Mouse (Mus musculus) bone marrow, adult 2 months (tissue): ENCODE data around the gene Gatm. TPM values are rescaled to one million over a fixed set of nuclear protein-coding genes. Genes with fewer than 3 reads are reported as not detected.

ENCODE experiments used
- H3K27ac ChIP-seq: fragments of 200-500 bp; 2 replicates; pipeline ENCODE4 v1.5.1; 2012; ENCODE audit warnings: low read depth, mild to moderate bottlenecking, control low read depth, inconsistent platforms, low read length; ENCODE audit not compliant: control insufficient read depth, poor library complexity, insufficient read depth
- H3K4me1 ChIP-seq: fragments of 200-500 bp; 2 replicates; pipeline ENCODE4 v1.6.1; 2011; ENCODE audit warnings: low read length; ENCODE audit not compliant: control insufficient read depth, insufficient read depth
- H3K4me3 ChIP-seq: fragments of 200-500 bp; replicated peaks from 2 replicates; pipeline ENCODE3; 2011; ENCODE audit warnings: mild to moderate bottlenecking, low read depth, low read length, control low read depth; ENCODE audit not compliant: control insufficient read depth
- CTCF ChIP-seq: fragments of 200-500 bp; IDR thresholded peaks from 2 replicates; pipeline ENCODE4 v1.5.1; 2011; ENCODE audit warnings: low read length, control low read depth; ENCODE audit not compliant: control insufficient read depth, insufficient read depth
- POLR2A ChIP-seq: fragments of 200-500 bp; IDR thresholded peaks from 2 replicates; pipeline ENCODE4 v1.6.1; 2011; ENCODE audit warnings: low read depth, mild to moderate bottlenecking, control low read depth, low read length, borderline replicate concordance; ENCODE audit not compliant: control insufficient read depth
- WGBS: fragments of 180-500 bp; shearing (Covaris S2); methylation state at CpG from one replicate; pipeline ENCODE4 v1.1.7; 2018; 5-methylcytosine and 5-hydroxymethylcytosine counted together
- polyA plus RNA-seq: library from polyadenylated mRNA; stranded (reverse); fragments of >200 nt; gene quantifications from 2 replicates; pipeline ENCODE4 v1.2.4, GENCODE M21; 2011; ENCODE audit warnings: low replicate concordance; ENCODE audit not compliant: missing spikeins, insufficient read depth, insufficient read length

Gatm gene
- polyA plus RNA-seq, 1 experiment: 19.8 TPM

DNA sequence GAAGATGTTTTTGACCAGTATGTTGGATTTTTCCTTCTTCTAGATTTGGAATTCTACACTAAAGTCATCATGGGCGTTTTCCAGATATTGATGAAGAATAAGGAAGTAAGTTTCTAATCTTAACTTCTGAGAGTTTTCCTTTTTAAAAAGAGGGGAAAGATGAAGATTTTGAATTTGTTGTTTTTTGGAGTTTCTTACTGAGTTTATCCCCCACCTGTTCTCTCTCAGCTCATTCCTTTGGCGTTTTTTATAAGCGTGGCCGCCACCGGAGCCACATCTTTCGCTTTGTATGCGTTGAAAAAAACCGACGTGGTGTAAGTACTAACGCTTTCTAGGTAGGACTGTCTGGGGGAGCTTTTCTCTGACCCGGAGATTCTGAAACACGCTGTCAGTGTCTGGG, 26.9 kb upstream of the Gatm start:
- H3K4me1 ChIP-seq: no peaks in the 10 kb centered on the region
- WGBS: 31% methylated on average over 12 of the region's 12 CpGs
- no peak for TF ChIP-seq CTCF
- TF ChIP-seq POLR2A: no peak
- peak overlapping the region; percentile 43 for H3K4me3 ChIP-seq
- H3K27ac ChIP-seq: 0 out of 2 replicates have a peak overlapping the region, but pooled peaks have one; percentile 5

DNA sequence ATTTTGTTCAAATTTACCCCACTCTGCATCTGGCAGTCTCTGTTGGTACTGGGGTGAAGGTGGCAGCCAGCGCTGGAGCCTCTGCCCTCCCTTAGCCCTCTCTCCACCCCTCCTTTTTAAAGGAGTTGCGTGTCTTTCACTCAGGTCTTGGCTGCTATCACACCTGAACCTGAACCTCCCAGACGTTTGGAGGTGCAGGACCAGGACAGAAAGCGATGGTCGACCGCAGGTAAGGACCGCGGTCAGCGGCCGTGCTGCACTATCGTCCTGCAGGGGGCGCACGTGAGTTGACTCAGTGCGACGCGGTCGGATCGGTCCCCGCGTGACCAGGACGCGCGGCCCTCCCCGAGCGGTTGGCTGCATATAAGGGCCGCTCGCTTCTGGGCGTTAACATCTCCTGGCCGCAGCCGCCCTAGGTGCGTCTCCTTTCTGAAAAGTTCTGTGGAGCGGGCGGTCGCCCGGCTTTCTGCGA, 26.5 kb upstream of the Gatm start:
- Histone ChIP-seq H3K4me3 (peak overlapping the region; percentile 34), H3K4me1 (no peaks in the 10 kb centered on the region), H3K27ac (0 out of 2 replicates have a peak overlapping the region, but pooled peaks have one; percentile 5)
- WGBS: 2% methylated on average over 36 of the region's 36 CpGs
- TF ChIP-seq POLR2A: peak; percentile 39; the same call in 1 of the 2 replicates
- TF ChIP-seq CTCF: peak; percentile 92

DNA sequence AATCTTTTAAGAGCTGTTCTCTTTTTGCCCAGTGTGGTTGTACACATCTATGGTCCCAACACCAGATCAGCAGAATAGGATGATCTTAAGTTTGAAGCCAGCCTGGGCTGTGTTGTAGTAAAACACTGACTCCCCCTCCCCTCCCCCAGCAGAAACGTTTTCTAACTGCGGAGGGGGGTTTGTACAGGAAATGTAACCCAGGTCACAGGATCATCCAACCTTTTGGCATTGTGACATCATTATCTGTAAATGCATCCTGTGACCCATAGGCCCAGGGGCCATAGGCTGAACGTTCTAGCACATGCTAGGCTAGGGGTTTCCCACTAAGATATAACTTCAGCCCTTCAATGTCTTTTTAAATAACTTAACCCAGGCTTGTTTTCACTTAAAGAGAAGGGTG, 25.6 kb upstream of the Gatm start, which contains the start of gene AA467197:
Gene AA467197 (plus strand): TSS at position 301 of the 400 bp plus-strand sequence.
- TF ChIP-seq POLR2A: no peak
- no peak for TF ChIP-seq CTCF
- no peaks in the 10 kb centered on the region for H3K4me1 ChIP-seq
- H3K4me3 ChIP-seq: peak within 1 kb of the TSS; percentile 34
- 38% methylated on average over 3 of the region's 3 CpGs for WGBS
- H3K27ac ChIP-seq: 0 out of 2 replicates have a peak within 1 kb of the TSS, but pooled peaks have one; percentile 5

DNA sequence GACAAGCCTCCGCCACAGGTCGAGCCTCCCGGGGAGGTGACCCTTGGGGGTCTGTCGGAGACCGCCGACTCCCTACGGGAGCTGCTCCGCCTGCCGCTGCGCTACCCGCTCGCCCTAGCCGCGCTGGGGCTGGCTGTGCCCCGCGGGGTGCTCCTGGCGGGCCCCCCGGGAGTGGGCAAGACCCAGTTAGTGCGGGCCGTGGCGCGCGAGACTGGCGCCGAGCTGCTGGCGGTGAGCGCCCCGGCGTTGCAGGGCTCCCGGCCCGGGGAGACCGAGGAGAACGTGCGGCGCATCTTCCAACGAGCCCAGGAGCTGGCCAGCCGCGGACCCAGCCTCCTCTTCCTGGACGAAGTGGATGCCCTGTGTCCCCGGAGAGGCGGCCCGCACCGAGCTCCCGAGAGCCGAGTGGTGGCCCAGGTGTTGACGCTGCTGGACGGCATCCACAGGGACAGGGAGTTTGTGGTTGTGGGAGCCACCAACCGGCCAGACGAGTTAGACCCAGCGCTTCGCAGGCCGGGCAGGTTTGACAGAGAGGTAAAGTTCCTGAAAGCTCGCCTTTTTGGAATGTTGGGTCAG, 20.2 kb upstream of the Gatm start:
- Histone ChIP-seq H3K4me3 (peak overlapping the region; percentile 77), H3K4me1 (no peaks in the 10 kb centered on the region), H3K27ac (peak overlapping the region; percentile 36; the same call in 1 of the 2 replicates)
- 1% methylated on average over 53 of the region's 53 CpGs for WGBS
- TF ChIP-seq POLR2A: no peak
- TF ChIP-seq CTCF: no peak

DNA sequence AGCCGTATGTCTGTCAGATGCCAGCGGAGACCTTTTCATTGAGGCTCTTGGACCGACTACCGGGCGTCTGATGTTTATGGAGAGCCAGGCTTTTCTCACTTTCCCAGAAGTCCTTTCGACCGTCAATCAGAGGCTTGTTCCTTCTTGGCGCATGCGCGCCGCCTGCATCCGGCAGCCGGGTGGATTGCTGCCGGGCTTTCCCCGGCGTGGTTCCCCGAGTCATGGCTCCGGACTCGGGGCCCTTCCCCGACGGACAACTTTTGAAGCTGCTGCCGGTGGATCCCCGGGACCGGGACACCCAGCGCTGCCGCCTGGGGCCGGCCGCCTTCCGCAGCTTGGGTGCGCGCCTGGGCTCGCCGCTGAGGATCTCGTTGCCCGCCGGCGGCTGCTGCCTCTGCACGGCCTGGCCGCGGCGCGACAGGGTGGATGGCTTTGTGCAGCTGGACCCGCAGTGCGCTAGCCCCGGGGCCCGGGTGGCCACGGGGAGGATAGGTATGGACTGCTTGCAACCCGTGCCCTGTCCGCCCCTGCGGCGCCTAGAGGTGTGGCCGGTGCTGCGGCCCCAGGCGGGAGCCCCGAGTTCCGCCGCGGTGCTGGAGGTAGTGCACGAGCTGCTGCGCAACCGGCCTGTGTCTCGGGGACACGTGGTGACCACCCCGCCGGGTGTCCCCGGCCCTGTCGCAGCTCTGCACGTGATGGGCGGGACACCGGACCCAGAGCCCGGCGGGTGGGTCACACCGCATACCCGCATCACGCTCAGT, 19.5 kb upstream of the Gatm start:
- peak overlapping the region; percentile 59 for H3K27ac ChIP-seq
- under 1% methylated on average over 75 of the region's 75 CpGs for WGBS
- TF ChIP-seq CTCF: no peak
- TF ChIP-seq POLR2A: peak; percentile 70; the same call in 1 of the 2 replicates
- H3K4me3 ChIP-seq: peak overlapping the region; percentile 77
- no peaks in the 10 kb centered on the region for H3K4me1 ChIP-seq

DNA sequence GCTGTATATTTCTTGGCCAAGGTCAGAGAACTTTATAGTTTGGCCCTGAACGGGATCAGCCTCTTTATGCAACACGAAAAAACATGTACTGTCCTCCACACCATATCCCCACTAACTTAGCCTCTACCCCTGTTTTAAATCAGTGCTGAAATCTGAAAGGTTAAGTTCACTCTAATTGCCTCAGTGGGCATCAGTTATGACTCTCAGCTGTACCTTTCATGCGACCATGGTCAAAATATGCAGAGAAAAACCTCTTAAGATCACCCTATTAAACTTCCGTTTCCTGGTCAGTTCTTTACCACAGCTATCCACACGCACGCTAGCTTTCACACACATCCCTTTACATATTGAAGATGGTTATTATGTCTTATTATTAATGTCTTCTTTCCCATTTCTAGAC, 18.8 kb upstream of the Gatm start:
- WGBS: 43% methylated on average over 6 of the region's 6 CpGs
- TF ChIP-seq CTCF (no peak), POLR2A (no peak)
- no peak overlapping the region for H3K4me3 ChIP-seq
- H3K27ac ChIP-seq: no peak overlapping the region
- no peaks in the 10 kb centered on the region for H3K4me1 ChIP-seq

DNA sequence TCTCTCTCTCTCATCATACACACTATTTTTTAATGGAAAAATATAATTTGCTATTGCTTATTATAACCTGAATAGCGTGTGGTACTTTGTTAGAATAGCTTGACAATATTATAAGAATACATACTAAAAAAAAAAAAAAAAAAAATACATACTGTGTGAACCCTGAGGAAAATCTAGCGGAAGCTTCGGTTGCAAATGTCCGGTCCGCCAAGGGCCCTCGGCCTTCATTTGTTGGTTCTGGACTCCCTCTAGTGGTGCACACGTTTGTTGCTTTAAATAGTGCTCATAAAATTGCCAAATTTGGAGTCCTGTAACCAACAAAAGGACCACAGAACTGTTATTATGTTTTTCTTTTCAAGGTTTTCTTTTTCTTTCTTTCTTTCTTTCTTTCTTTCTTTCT, 17.9 kb upstream of the Gatm start:
- TF ChIP-seq CTCF (peak; percentile 76), POLR2A (no peak)

DNA sequence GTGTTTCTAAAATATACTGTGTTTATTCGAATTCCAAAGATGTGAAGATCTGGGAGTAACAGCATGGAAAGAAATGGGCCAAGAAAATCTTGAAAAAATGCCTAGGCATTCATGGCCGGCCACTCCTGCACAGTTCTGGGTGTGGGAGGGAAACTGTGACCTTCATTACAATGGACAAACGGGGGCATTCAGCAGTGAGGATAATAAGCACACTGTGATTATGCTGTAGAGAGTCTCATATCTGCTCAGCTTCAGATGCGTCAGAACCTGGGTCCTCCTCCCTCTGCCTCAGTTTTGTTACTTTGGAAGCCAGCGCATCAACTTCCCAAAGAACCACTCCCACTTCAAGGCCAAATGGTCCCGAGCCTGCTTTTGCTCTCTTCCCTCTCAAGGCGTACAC, 14.8 kb upstream of the Gatm start:
- 68% methylated on average over 7 of the region's 7 CpGs for WGBS
- TF ChIP-seq CTCF: no peak
- no peak for TF ChIP-seq POLR2A
- Histone ChIP-seq H3K27ac (no peak overlapping the region), H3K4me1 (no peaks in the 10 kb centered on the region), H3K4me3 (no peak overlapping the region)

More for the DNA sequence above, 17.9 kb upstream of the Gatm start:
- no peak overlapping the region for H3K27ac ChIP-seq
- WGBS: 1% methylated on average over 7 of the region's 7 CpGs
- no peaks in the 10 kb centered on the region for H3K4me1 ChIP-seq
- no peak overlapping the region for H3K4me3 ChIP-seq
